Mouse (Mus musculus): ENCODE measurements around the gene Hdgfl2. TPM values are rescaled to one million over a fixed set of nuclear protein-coding genes. Genes with fewer than 3 reads are reported as not detected.
A peak's percentile ranks its signal among the peaks of the same experiment; 100 is the strongest.

The Hdgfl2 gene
- total RNA-seq, 2 experiments from 2014 or later, result 45.3 to 54.0 TPM

DNA sequence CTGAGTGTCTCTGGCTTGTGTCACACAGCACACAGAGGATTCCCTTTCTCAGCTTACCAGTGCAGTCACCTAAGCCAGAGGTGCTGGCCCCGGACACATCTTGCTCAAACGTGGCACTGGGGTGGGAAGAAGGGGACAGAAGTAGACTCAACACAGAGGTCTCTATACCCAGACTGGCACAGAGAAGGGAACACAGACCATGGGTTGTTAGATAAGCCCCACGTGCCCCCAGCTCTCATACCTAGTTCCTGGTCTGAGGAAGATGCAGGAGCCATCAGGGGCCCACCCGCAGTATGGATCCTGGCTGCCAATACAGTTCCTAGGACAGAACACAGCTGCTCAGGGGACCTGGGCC is 45.8 kb downstream of the Hdgfl2 start:
- DNase-seq, result no peak

DNA sequence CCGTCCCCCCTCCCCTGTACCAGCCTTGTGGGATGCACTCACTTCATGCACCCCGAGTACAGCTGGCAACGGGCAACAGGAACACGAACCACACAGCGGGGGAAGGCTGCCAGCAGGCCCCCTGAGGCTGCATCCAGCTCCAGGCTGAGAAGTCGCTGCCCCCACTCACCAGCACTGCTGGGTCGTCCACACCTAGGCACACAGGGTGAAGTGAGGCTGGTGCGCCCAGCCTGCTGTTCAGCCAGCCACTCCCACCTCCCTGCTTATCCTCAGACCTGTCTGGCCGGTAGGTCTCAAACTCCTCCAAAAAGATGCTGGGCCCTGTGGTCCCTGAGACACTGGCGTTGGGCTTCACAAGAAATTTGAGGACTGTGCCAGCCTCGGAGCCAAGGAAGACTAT is 46.7 kb downstream of the Hdgfl2 start:
- no peak for DNase-seq

DNA sequence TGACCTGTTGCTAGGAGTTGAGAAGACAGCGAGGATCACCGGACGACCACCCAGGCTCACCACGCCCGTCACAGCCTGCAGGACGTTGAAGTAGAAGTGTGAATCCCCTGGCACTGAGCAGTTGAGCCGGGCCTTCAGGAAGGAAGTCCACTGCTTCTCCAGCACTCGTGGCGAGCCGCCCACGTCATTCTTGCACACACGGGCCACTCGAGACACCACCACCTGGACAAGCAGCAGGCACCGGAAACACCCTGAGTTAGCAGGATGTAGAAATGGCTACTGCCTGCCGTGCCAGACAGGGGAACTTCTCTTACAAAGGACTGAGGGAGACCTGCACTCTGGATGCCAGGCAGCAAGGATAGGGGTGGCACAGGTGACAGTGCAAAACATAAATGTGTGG is 48.8 kb downstream of the Hdgfl2 start:
- DNase-seq, result no peak

DNA sequence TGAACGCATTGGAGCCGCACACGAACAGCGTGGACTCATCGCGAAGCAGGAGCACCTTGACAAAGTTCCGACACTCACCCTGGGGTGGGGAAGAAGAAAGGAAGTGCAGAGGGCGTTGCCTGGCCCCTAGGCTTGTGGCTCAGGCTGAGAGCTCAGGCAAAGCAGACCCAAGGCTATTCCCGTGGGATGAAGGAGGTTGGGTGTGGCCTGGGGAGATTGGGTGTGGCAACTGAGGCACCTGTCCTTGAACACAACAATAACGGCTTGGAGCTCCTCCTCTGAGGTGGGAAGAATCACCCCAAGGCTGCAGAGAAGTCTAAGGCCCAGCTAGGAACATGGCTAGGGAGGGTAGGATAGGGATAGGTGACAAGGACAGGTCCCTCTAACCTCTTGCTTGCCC is 51.7 kb downstream of the Hdgfl2 start:
- peak; percentile 5 for DNase-seq

DNA sequence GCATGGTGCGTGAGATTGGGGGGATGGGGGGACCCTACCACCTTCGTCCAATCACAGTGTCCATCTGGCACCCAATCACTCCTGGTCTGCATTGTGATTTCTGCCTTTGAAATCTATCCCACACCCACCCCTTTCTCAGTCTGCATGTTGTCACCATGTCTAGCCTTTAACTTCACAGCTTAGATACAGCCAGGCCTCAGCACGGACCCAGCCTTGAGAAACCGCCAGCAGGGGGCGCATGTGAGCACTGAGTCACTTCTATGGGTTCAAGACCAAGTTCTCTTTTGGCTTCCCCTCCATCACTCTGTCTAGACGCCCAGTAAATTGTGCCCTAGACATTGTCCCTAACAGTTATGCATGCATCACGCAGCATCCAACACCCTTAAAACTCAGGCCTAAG is 52.4 kb downstream of the Hdgfl2 start:
- peak; percentile 85 for DNase-seq

DNA sequence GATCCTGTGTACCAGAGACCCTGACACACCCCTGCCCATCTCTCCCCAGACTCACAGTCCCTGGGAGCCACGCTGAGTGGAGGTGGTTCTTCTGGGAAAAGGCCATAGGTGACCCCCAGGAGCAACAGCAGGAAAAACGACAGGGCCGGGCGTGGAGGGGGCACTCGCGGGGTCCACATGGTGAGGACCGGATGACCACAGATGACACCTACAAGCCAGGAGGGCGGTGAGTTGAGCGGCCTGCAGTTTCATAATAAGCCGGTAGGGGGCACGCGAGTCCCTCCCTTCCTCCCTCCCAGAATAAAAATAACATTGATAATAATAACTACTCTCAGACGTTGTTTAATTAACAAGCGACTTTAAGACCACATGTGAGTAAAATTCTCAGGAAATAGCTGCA is 53.2 kb downstream of the Hdgfl2 start:
- peak; percentile 81 for DNase-seq

DNA sequence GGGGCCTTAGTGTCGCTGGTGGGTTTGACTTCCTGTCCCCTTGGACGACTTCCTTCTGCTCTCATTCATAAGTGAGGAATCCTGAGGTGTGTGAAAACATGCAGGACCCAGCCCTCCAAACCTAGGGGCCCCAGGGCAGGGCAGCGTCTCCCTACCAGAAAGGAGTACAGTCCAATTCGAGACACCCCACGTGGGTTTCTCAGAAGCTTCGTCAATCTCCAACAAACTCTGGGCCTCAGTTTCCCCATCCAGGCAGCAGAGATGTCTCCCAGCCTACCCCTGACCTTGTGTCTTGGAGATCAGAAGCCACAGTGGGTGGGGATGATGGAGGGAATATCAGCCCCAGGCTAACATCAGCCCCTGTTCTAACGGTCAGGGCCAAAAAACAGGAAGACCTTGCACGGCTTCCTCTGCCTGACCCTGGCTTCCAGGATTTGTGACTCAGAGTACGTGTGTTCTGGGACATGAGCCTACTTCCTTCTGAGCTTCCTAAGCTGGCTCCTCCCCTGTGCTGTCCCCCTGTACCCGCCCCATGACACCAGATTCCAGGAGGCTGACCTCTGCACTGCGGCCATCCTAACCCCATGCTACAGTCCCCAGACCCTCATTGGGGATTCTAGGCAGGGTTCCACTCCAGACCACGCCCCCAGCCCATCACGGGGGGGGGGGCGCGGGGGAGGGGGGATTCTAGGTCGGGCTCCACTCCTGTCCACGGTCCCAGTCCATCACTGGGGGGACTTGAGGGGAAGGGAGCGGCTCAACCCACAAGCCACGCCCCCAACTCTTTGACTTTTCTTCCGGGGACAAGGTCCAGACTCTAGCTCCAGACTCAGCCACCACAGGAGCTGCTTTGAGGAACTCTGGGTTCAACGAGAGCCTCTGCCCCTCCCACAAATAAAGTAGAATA is 54.3 kb downstream of the Hdgfl2 start:
- peak; percentile 74 for DNase-seq

DNA sequence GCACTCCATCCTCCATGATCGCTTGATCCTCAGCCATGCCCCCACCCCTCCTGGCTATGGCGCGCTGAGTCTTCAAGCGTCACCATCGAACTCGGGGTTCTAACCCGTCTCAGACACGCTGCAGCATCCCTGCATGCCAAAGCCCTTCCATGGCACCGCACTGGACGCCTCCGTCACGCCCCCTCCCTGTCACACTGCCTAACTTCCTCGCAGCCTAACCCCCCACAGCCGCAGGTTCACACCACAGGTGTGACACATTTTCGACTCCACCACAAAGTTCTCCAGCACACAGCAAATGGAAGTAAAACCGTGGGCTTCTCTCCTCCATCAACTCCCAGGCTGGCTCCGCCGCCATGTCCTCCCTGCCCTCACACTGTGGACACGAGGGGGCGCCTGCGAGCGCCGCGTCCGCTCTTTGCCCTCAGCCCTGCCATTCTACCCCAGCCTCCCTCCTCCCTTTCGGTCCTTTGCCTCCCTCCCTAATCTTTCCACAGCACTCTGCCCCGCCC is 55.1 kb downstream of the Hdgfl2 start:
- peak; percentile 89 for DNase-seq

DNA sequence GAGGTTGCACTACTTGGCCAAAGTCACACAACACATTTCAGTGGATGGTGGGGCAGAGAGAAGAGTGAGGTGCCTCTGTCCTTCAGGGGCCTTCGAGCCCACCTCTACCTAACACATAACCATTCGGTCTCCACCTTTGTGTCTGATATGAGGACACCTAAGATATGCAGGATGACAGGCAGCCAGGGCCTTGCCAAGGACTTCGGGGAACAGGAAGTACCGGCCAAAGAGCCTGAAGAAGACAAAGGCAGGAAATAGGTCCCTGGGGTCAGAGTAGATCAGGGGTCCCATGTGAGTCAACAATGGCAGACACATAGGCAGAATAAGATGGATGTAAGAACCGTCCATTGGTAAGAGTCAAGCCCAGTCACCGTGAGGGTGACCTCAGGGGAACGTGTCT is 57.1 kb downstream of the Hdgfl2 start:
- DNase-seq, result peak; percentile 14

DNA sequence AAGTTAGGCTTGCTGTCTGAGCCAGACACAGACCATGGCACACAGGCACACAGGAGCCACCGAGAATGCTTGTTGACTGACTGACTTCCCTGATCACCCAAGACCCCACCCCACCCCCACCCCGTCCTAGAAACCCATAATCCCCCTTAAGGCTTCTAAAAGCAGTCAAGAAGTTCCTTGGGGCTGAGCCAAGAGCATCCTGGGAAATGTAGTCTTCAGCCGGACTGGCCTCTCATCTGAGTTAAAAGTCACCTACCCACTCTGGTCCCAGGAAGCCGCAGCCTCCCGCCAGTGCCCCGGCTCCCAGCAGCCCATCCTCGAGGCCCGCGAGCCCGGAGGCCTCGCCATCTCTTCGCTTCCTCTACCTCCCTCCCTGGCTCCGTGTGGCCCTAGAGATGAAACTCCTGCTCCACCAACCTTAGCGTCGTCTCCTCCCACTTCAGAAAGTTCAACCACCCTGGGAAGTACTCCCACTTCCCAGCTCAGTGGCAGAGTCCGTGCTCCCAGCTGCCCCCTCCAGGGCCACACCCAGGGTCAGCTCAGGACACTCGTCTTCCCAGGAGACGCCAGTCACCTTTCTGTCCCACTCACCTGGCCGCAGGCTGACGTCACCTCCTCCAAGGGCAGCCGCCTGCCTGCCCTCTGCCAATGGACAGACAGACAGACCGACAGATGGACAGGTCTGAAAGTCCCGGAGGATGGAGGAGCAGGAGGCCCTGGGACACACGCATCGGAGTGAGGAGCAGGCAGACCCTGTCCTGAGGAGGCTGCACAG is 58.6 kb downstream of the Hdgfl2 start:
- peak; percentile 22 for DNase-seq

DNA sequence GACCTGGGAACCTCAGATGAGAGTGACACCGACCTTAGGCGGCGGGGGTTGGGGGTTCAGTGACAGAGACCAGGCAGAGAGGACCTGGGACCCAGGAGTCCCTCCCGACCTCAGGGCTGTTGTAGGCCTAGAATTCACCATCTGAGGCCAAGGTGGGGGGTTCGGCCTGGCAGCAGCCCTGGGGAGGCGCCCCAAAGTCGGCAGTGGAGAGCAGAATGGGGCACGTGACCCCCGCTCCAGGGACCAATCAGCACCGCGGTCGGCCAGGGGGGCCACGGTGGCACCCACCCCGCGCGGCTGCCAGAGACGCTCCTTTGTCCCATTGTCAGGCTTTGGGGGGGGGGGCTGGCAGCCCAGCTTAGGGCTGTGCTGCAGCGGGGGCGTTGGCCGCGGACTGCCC is 59.9 kb downstream of the Hdgfl2 start:
- DNase-seq, result peak; percentile 10

DNA sequence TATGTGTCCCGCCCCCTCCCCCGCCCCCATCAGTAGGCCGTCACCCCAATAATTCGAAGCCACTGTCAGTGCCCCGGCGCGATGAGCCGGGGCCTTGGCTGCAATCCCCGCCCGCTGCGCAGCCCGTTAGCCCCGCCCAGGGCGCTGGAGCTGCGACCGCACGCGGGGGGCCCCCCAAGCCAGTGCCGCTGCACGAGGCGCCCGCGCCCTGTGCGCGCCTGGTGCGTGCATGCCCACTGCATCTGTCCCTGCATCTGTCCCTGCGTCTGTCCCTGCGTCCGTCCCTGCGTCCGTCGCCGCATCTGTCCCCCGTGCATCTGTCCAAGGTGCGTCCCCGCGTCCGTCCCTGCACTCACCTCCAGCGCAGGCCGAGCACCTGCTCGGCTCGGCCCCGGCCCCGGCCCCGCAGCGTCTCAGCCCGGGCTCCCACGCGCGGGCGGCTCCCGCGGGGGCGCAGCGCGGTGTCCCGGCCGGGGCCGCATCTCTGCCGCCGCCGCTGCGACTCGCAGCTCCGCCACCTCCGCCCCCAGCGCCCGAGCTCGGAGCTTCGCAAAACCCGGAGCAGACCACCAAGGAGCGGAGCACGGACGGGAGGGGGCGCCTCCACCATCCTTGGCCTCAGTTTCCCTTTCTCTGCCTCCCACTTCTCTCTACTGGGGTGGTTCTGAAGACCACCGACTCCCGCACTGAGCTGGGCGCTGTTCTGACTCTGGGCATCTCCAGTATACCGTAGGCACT is 60.6 kb downstream of the Hdgfl2 start, which contains the start of gene Sema6b:
Gene Sema6b, minus strand, starts transcription at position 486 of the 738 bp plus-strand sequence.
- DNase-seq, result peak; percentile 82

DNA sequence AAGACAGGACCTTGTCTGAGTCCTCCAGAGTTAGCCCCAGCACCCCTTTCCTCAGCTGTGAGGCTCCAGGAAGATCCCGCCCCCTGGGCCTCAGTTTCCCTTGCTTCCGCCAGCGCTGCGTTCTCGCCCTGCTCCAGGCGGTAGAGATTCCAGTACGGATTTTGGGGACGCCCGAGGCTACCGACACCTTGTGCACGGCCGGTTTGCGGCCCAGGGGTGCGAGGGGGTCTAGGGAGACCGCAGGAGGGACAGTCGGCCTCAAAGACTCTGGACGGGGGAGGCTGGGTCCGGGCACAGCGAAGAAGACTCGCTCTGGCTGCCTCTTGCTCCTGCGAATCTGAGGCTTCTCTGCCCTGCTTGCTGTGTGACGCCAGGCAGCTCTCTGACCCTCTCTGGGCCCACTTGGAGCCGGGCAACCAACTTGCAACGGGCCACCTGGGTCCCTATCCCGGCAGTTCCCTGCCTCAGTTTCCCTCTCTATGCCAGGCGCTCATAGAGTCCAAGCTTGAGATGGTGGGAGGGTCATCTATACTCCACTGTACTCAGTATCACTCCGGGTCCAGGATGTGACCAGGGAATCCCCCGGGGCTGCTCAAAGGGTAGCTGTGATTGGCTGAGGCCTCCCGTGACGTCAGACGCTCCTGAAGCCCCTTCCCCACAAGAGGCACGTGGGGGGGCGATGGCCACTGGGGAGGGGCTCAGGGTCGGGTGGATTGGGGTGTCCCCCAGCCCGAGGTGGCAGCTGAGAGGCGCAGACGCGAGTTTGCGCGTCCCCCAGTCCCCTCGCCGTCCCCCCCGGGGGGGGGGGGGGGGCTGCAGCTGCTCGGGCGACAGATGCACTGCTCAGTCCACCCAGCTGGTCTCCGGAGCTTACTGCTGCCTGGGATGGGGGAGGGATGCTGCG is 62.5 kb downstream of the Hdgfl2 start:
- DNase-seq, result peak; percentile 61

DNA sequence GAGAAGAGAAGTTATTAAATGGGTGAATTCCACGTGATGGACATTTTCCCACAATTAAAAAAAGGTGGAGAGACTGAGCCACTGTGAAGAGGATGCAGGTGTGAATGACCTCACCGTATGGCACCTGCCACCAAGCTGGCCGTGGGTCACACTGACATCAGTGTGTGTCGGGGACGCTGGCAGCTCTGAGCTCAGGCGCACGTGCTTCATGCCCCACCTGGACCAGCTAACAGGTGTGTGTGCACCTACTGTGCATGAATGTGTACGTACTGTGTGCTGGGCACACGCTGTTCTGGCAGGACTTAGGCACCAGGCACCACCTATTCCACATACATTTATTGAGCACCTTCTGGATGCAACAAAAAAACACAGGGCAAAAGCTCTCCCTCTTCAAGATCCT is 65.1 kb downstream of the Hdgfl2 start:
- no peak for DNase-seq

DNA sequence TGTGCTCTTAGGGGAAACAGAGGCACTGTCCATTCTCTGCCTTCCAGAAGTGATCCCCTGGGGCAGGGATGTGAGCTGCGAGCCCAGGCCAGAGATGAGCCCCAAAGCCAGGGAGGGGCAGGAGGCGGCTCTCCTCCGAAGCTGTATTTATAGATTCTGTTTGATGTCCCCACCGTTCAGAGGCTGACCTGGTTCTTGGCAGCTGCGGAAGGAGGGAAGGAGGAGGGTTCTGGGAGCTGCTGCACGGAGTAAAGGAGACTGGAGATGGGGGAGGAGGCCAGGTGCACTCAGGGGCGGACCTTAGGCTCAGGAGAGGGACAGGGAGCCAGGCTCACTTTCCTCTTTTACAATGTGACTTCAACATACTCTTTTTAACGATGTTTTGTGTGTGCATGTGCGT is 66.7 kb downstream of the Hdgfl2 start:
- no peak for DNase-seq

DNA sequence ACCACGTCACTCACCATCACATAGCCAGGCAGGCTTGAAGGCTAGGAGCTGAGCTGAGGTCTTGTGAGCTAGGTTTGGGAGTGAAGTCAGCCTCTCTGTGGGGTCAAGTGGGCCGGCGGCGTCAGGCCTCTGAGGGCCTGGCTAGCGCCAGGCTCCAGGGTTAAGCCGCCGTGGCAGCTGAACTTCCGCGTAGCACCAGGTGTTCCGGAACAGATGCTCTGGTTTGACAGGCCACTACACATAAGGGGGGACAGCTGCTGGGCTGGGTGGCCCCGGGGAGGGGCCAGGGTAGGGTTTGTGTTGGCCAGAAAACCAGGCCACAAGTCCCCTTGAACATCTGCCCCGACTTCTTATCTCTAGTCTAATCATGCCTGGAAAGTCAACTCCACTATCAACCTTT is 68.0 kb downstream of the Hdgfl2 start:
- DNase-seq, result no peak

DNA sequence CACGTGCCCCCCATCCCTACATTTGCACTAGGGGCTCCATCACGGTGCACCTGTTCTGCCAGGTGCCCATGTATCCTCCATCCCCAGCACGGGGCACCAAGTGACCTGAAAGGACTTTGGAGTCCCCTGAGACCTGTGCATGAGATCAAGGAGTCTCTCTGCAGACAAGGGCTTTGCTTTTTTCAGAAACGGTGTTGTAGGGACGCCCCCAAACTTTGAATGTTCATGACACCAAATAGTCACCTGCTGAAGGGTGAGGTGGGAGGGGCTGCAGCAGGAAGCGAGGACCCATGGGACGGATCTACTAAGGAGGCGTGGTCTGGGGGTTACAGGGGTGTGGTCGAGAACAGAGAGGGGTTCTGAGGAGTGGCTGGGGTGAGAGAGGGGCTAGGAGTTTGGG is 68.8 kb downstream of the Hdgfl2 start:
- DNase-seq, result no peak

DNA sequence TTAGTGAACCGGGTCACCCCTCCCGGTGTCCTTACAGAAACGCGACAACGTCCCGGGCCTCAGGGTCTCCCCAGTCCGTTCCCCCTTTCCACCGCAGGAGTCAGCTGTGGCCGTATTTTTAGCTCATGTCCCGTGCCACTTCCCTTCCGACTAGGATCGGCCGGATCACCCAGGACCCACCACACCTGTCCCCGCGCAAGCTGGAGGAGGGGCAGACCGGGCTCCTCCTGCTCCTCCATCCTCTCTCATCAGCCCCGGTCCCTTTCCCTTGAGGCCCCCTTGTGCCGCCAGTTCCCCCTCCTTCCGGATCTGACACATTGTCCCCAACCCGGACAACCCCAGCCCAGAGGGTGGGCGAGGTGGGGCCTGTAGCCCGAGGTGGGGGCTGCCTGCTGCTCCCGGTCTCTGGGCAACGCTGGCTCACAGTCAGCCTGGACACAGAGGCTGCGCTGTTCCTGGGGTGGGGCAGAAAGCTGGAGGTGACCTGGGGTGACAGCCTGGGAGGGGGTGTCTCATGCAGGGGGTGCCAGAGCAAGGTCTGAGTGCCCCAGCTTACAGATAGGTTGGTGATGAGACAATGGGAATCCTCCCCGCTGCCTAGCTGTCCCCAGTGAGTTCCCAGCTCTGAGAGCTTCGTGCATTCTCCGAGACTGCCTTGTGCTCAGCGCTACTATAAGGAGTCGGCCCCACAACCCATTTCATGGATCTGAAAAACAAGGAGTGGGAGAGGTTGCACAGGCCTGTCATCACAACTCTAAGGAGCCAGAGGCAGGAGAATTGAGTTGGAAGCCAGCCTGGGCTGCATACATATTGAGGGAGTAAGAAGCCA is 69.6 kb downstream of the Hdgfl2 start:
- no peak for DNase-seq

DNA sequence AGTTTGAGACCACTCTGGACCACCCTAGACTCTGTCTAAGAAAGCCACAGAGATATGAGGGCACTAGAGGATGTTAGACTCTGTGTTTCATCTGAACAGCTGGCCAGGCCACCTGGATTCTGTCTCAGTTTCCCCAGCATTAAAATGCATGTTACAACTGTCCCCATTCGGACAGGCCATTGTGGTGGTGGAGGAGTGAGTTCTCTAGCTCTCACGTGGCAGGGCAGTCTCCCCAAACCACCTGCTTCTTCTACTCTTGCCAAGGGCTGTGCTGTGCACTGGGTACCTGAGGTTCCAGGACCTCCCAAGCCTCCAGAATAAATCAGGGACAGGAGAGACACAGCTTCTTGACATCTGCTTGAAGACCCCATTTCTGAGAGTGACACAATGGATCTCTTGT is 70.5 kb downstream of the Hdgfl2 start:
- no peak for DNase-seq
